Comparison of ENCODE assay signal across 8 mouse cellular contexts in genomic region chr17:33523431-33523917, GRCm38 (mm10). TPM values are rescaled to one million over a fixed set of nuclear protein-coding genes. Genes with fewer than 3 reads are reported as not detected.
DNase-seq lines count a peak whose midpoint lies in the region; ATAC-seq and TF ChIP-seq lines count a peak whose summit lies in the region.

No protein-coding gene starts in this region.

- peaks cover 11 to 24% of the 10 kb centered on the region in 2 experiments for H3K4me1 ChIP-seq in CH12.LX (ENCODE audit: control insufficient read depth in 1 of 2, insufficient read depth in 2 of 2)
- peaks cover 42% of the 10 kb centered on the region for H3K4me1 ChIP-seq in embryonic facial prominence, embryonic 13.5 days
- peaks cover 13% of the 10 kb centered on the region; the same call in 1 of the 2 replicates for H3K4me1 ChIP-seq in intestine, embryonic 14.5 days (replicated peaks; ENCODE audit: control insufficient read depth, insufficient read depth, low read length)
- peaks cover 33% of the 10 kb centered on the region for H3K4me1 ChIP-seq in midbrain, embryonic 15.5 days

- in situ Hi-C loops in CH12.LX (cut with MboI; ENCODE audit: low pct_ligation_motif_present, low pct_unique_long_range_greater_than_20kb, low sequenced_read_pairs): no loop called here

- peaks cover under 1 to 19% of the 10 kb centered on the region in 2 experiments for H3K36me3 ChIP-seq in CH12.LX (replicated peaks in 1 of 2; ENCODE audit: control insufficient read depth in 1 of 2, insufficient read depth in 1 of 2, low read length in 1 of 2)
- peaks cover 7% of the 10 kb centered on the region for H3K36me3 ChIP-seq in embryonic facial prominence, embryonic 13.5 days
- H3K36me3 ChIP-seq in intestine, embryonic 14.5 days (ENCODE audit: control insufficient read depth, insufficient read depth, low read length): peaks cover 5% of the 10 kb centered on the region
- no peaks in the 10 kb centered on the region for H3K36me3 ChIP-seq in midbrain, embryonic 15.5 days (replicated peaks)

- TF ChIP-seq EP300 in CH12.LX (IDR thresholded peaks at IDR 0.05; ENCODE audit: low read length): no peak

- dilution Hi-C loops in CH12.LX (cut with MboI; ENCODE audit: extremely low pct_ligation_motif_present, extremely low pct_unique_long_range_greater_than_20kb, low sequenced_read_pairs): no loop called here

- TF ChIP-seq POLR2A in CH12.LX (IDR thresholded peaks at IDR 0.05; ENCODE audit: low read depth, low read length): no peak

- no peak overlapping the region for H3K27ac ChIP-seq in CH12.LX (ENCODE audit: insufficient read depth, low read depth)
- H3K27ac ChIP-seq in embryonic facial prominence, embryonic 13.5 days: peak overlapping the region; percentile 92
- peak overlapping the region; percentile 57; the same call in 1 of the 2 replicates for H3K27ac ChIP-seq in intestine, embryonic 14.5 days (ENCODE audit: low read depth)
- peak overlapping the region; percentile 80 for H3K27ac ChIP-seq in midbrain, embryonic 15.5 days

- peak; percentile 59 for ATAC-seq in embryonic facial prominence, embryonic 13.5 days (ENCODE audit: insufficient number of reproducible peaks, insufficient read depth, low FRiP score, low TSS enrichment, low read depth)
- peak; percentile 68 for ATAC-seq in intestine, embryonic 14.5 days (replicated peaks; ENCODE audit: low FRiP score, low TSS enrichment, low read depth)
- ATAC-seq in midbrain, embryonic 15.5 days (replicated peaks): peak; percentile 54

- peak overlapping the region; percentile 34 to 88 (median 80) for H3K4me3 ChIP-seq in CH12.LX (replicated peaks in 1 of 3; ENCODE audit: low read depth in 2 of 3, low read length in 2 of 3, poor library complexity in 1 of 3)
- peak overlapping the region; percentile 73 for H3K4me3 ChIP-seq in embryonic facial prominence, embryonic 13.5 days
- peak overlapping the region; percentile 53 for H3K4me3 ChIP-seq in intestine, embryonic 14.5 days (ENCODE audit: low read depth, low read length)
- peak overlapping the region; percentile 78 for H3K4me3 ChIP-seq in midbrain, embryonic 15.5 days

- H3K9ac ChIP-seq in CH12.LX (ENCODE audit: insufficient read depth, low read depth): peak overlapping the region; percentile 66; the same call in 1 of the 2 replicates
- H3K9ac ChIP-seq in embryonic facial prominence, embryonic 13.5 days: peak overlapping the region; percentile 83
- H3K9ac ChIP-seq in intestine, embryonic 14.5 days (ENCODE audit: low read length): peak overlapping the region; percentile 62
- H3K9ac ChIP-seq in midbrain, embryonic 15.5 days: peak overlapping the region; percentile 77

- TF ChIP-seq CTCF in CH12.LX (conservative IDR thresholded peaks at IDR 0.05 in 1 of 2, IDR thresholded peaks at IDR 0.05 in 1 of 2; ENCODE audit: low read depth in 2 of 2, low read length in 2 of 2): no peak

- no peaks in the 10 kb centered on the region for H3K27me3 ChIP-seq in CH12.LX (replicated peaks)
- H3K27me3 ChIP-seq in embryonic facial prominence, embryonic 13.5 days: no peaks in the 10 kb centered on the region
- H3K27me3 ChIP-seq in intestine, embryonic 14.5 days (replicated peaks; ENCODE audit: control insufficient read depth, insufficient read depth, low read length): no peaks in the 10 kb centered on the region
- H3K27me3 ChIP-seq in midbrain, embryonic 15.5 days (replicated peaks): no peaks in the 10 kb centered on the region

- TF ChIP-seq RAD21 in CH12.LX (IDR thresholded peaks at IDR 0.05; ENCODE audit: low read depth, low read length): no peak

- DNase-seq in kidney, adult 18-20 months: peak; percentile 8
- no peak for DNase-seq in kidney, postnatal 10 days
- DNase-seq in CH12.LX (ENCODE audit: extremely low read depth): peak; percentile 2
- DNase-seq in intestine, embryonic 14.5 days (ENCODE audit: low spot score): peak; percentile 62
- no peak for DNase-seq in gastrocnemius, adult 18-20 months (ENCODE audit: low spot score)
- no peak for DNase-seq in cerebellum, postnatal 25 days

- peak overlapping the region; percentile 62 for H3K4me2 ChIP-seq in CH12.LX (ENCODE audit: insufficient read depth, low read depth, poor library complexity, severe bottlenecking)
- H3K4me2 ChIP-seq in embryonic facial prominence, embryonic 13.5 days: peak overlapping the region; percentile 82
- H3K4me2 ChIP-seq in intestine, embryonic 14.5 days (ENCODE audit: low read length): peak overlapping the region; percentile 87
- H3K4me2 ChIP-seq in midbrain, embryonic 15.5 days: peak overlapping the region; percentile 57

- 2% methylated on average over 13 of the region's 13 CpGs for WGBS in embryonic facial prominence, embryonic 13.5 days
- 2% methylated on average over 13 of the region's 13 CpGs for WGBS in intestine, embryonic 14.5 days
- WGBS in midbrain, embryonic 15.5 days: 3% methylated on average over 13 of the region's 13 CpGs

- no peaks in the 10 kb centered on the region for H3K79me2 ChIP-seq in CH12.LX (replicated peaks; ENCODE audit: control insufficient read depth, extremely low read depth, insufficient read depth, poor library complexity, severe bottlenecking)

- no peaks in the 10 kb centered on the region for H3K9me3 ChIP-seq in CH12.LX (replicated peaks; ENCODE audit: low read length)
- H3K9me3 ChIP-seq in embryonic facial prominence, embryonic 13.5 days: no peaks in the 10 kb centered on the region
- H3K9me3 ChIP-seq in intestine, embryonic 14.5 days (ENCODE audit: control insufficient read depth, low read length): no peaks in the 10 kb centered on the region
- H3K9me3 ChIP-seq in midbrain, embryonic 15.5 days: no peaks in the 10 kb centered on the region

TF ChIP-seq in CH12.LX, 34 proteins besides CTCF, POLR2A, EP300 and RAD21:
- TF ChIP-seq JUND (conservative IDR thresholded peaks at IDR 0.05; ENCODE audit: low read depth, low read length) (no peak), CHD2 (IDR thresholded peaks at IDR 0.05; ENCODE audit: low read length) (peak; percentile 66; the same call in 1 of the 2 replicates)

RNA-seq across cellular contexts. Expression of gene Adamts10, which starts 0.5 kb away (rescaled TPM):
- total RNA-seq in CH12.LX (2012; rRNA removed) (15.2 and 16.7 TPM in 2 replicates), CH12.LX (2014; rRNA removed) (6.2 and 6.7 TPM in 2 replicates)
- 11.7 and 12.1 TPM in 2 replicates for polyA plus RNA-seq in CH12.LX (2012; ENCODE audit: insufficient read length, low read depth)
- polyA plus RNA-seq in embryonic facial prominence, embryonic 13.5 days (2015; fragmentation: Nextera tagmentation; extraction: Ambion mirVana): 85.5 and 110 TPM in 2 replicates
- polyA plus RNA-seq in intestine, embryonic 14.5 days (2014; fragmentation: Nextera tagmentation; extraction: Ambion mirVana): 53.6 and 54.5 TPM in 2 replicates
- polyA plus RNA-seq in midbrain, embryonic 15.5 days (2015; fragmentation: Nextera tagmentation; extraction: Ambion mirVana): 67.7 and 69.7 TPM in 2 replicates
- 1 to 10 TPM; 4.7 TPM for total RNA-seq in gastrocnemius, adult 18-20 months (2021)

RNA-seq across cellular contexts. Expression of gene Myo1f, which starts 32.0 kb away (rescaled TPM):
- total RNA-seq in CH12.LX (2012; rRNA removed): 19.5 and 19.6 TPM in 2 replicates
- 13.1 and 13.6 TPM in 2 replicates for total RNA-seq in CH12.LX (2014; rRNA removed)
- 27.5 and 29.1 TPM in 2 replicates for polyA plus RNA-seq in CH12.LX (2012; ENCODE audit: insufficient read length, low read depth)
- polyA plus RNA-seq in embryonic facial prominence, embryonic 13.5 days (2015; fragmentation: Nextera tagmentation; extraction: Ambion mirVana): 2.6 and 4.2 TPM in 2 replicates
- polyA plus RNA-seq in intestine, embryonic 14.5 days (2014; fragmentation: Nextera tagmentation; extraction: Ambion mirVana): 3.1 and 3.4 TPM in 2 replicates
- 1.5 and 1.9 TPM in 2 replicates for polyA plus RNA-seq in midbrain, embryonic 15.5 days (2015; fragmentation: Nextera tagmentation; extraction: Ambion mirVana)
- under 1 TPM; 0.76 to 0.94 TPM for total RNA-seq in gastrocnemius, adult 18-20 months (2021)

Comparison
In these comparisons a context has a peak if more than half of its experiments do, and no peak if none do; other contexts are left out.
1. DNase-seq: peak in kidney, adult 18-20 months (single experiment), CH12.LX (single experiment) and intestine, embryonic 14.5 days (single experiment); none in kidney, postnatal 10 days (single experiment), gastrocnemius, adult 18-20 months (single experiment) and cerebellum, postnatal 25 days (0 of 2).
2. Peak in every context shown above with its lines, with median percentiles within 50 percentile points of each other: H3K4me2 ChIP-seq, H3K4me3 ChIP-seq, H3K9ac ChIP-seq and ATAC-seq.